Mouse (Mus musculus) cerebellum, adult 18-20 months (tissue): ENCODE measurements around the gene Gm38392.

Source experiments
- DNase-seq, 2 experiments: peaks; one replicate each; pipeline ENCODE4 v3.0.0; 2021

Gm38392 gene

DNA sequence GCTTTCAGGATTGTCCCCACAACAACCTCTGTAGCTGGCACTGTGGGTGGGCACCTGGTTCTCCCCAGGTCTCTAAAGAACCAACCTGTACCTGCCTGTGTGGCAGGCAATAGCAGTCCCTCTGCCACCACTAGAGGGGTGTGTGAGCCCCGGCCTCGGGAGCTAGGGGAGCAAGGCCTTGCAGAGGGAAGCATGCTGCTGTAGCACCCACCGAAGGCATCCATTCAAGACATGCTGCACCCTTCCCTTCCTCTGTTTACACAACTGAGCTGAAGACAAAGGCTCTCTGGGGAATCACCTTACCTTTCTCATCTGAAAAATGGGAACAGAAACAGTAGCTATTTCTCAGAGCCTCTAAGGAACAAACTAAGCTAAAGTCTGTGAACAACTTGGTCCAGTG, 51.8 kb downstream of the Gm38392 start:
- peak; percentile 64 to 67 for DNase-seq

DNA sequence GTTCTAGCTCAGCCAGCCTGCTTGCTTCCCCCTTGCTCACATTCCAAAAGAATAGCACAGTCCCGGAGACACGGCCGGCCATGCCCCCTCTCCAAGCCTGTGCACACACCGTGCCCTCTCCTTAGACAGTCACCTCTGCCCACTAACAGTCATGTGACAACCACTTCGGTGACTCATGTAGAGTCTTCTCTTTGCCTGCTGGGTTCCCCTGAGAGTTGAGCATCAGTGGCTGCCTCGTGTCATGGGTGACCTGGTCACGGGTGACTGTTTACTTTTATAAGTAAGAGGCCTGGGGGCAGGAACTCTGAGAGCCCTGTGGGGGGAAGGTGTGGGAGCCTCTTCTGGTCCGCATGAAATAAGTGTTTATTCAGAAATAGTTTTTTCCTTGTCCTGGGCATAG, 53.0 kb downstream of the Gm38392 start:
- peak in 1 of 2 experiments; percentile 8 for DNase-seq

DNA sequence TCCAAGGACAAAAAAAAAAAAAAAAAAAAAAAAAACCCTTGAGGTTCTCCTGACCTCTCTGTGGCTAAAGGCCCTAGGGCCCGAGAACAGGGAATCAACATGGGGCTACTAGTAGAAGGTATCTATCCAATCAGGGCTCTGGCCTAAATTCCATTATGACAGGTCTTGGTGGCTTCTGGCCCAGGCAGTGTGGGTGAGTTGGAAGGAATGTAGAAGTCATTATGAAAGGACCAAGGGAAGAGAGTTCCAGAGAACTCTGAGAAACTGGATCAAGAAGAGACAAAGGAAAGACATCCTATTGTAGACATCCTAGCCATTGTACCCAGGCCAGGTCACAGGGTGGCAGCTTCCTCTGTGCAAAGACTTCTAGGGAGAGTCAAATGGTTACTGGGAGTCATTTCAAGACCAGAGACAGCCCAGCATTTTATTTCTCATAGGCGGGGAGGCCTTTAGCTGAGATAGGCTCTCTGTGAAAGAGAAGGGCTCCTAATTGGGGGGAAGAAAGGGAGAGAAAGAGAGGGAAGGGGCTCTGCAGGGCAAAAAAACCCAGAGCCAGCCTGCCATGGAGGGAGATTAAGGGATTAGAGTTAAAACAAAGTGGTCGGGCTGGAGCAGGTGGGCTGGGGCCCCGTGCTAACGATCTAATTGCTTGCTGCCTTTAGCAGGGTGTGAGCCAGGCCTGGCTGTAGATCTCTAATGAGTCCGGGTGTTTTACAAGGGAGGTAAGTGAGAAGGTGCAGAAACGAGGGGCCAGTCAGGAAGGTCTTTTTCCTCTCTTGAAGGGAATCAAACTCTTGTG, 54.0 kb downstream of the Gm38392 start:
- peak in 1 of 2 experiments; percentile 38 for DNase-seq

DNA sequence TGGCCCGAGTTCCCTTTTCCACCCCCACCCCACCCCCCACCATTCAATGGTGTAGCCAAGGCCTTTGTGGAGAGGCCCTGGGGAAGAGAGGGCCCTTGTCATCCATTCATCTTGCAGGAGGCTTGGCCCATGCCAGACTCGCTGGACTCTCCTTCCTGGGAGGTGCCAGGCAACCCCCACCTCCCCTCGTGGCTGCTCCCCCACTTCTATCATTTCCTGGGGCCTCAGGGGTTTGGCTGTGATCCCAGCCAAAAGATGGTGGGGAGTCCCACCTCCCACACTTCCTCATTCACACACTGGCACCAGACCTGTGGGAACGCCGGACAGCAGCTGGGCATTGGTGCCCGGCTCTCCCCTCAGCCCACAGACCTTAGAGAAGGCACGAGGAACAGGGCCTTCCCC, 54.7 kb downstream of the Gm38392 start:
- DNase-seq, result peak in 1 of 2 experiments; percentile 45

DNA sequence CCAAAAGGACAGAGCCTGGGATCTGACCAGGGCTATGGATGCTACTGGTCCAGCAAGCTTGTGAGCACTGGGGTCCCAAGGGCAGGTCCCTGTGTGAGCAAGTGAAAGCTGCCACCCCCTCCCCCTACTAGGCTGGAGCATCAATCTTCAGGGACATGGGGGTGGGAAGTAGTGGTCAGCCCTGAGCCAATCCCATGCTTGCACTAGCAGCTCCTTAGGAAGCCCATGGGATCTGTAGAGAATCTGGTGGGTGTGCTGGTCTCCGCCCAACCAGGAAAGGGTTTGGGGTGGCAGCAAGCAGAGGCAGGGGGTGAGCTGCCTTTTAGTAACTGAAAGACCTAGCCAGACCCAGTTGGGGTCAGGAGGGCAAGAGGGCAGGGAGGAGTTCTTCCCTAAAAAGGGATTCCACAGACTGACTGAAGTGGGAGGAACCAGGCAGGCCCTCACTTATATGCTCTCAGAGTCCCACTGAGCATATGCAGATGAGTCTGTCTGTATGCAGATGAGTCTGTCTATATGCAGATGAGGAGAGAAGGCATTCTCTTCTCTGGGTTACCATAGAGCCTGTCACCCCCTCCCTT, 55.9 kb downstream of the Gm38392 start:
- peak in 1 of 2 experiments; percentile 20 for DNase-seq

DNA sequence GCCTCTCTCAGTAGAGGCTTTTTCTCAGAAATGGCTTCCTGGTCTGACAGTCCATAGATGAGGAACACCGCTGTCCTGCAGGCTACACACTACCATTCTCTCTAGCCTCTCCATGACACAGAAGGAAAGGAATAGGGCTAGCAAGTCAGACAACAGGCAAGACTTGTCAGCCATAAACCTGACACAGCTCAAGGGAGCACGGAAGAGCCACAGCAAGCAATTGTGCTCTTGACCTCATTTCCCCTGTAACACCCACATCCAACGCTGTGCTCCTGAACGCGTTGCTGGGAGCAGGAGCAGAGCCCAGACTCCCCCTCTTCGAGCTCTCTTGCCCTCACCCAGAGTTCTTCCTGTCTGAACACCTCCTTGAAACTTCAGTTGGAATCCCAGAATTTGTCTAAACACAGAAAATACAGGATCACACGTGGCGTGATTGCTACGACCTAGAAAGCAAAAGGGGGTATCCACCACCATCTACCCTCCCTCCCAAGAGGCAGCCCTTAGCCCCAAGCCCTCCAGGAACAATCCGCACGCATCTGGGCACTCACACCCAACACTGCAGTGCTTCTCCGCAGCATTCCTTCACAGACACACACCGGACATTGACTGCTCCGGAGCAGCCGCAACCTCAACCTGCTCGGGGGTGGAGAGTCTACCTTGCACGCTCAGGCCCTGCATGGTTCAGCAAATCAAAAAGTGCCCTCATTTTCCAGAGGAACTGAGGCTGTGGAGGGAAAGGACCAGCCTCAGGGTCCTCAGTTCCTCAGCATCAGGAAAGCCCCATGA, 56.6 kb downstream of the Gm38392 start:
- DNase-seq, result peak in 1 of 2 experiments; percentile 11

DNA sequence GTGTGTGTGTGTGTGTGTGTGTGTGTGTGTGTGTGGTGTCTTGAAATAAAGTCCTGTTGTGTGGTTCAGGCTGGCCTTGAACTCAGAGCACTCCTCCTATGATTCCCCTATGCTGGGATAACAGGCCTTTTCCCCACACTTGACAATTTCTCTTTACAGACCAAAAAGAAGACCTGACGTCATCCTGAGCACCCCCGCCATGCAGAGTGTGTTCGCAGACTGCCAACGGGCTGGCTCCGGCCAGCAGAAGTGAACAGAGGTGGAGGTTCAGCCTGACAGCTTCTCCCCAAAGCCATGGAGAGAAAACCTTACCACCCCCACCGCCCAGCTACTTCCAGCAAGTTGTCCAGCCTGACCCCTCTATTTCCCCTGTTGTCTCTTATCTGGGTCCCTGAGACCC, 57.5 kb downstream of the Gm38392 start:
- DNase-seq, result peak in 1 of 2 experiments; percentile 22

DNA sequence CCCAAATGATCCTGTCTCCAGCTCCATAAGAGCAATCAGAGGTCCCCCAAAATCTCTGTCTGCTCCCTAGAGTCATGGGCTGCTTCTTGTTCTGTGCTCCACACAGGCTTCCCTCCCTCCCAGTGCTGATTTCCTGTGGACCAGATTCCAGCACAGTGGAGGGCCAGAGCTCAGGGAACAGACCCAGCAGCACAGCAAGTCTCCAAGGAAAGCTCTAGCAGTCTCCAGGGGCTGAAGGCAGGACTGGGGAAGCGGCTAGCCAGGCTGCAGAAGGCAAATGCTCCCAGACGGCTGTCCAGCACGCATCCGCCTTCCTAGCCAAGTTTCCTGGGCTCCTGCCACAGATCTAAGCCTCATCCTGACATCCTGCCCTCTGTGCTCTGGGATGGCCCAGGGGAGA, 58.1 kb downstream of the Gm38392 start:
- DNase-seq, result peak; percentile 65 to 68

DNA sequence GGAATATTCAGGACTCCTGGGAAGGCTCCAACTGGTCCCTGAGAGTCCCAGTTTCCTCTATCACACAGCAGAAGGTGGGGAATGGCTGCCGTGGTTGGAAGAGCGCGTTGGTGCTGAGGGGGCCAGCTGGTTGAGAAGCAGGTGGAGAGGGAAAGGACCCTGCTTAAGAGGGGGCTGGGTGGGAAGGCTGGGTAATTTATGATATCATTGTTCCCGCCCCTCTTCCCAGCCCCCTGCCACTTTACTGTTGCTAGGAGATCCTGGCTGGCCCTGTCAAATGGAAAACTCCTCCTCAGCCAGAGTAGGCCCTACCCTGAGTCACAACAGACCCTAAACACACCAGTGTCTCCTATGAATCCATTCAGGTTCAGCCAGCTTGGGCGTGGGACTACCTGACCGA, 59.0 kb downstream of the Gm38392 start:
- DNase-seq, result peak in 1 of 2 experiments; percentile 16

DNA sequence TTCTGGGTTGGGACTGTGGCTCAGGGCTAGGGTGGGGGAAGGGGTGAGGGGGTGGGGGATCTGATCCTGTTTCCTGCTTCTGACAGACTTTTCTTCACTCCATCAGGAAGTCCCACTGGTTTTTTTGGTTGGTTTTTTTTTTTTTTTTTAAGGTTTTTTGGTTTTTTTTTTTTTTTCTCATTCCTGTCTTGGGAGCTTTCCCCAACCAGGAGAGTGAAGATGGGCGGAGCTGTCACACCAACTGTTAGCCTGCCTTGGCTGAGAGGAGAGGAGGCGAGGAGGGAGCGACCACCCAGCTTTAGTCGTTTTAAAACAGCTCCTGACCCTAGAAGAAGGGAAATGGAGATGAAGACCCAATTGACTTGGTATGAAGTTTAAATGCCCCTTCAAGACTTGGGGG, 59.8 kb downstream of the Gm38392 start:
- DNase-seq, result no peak

DNA sequence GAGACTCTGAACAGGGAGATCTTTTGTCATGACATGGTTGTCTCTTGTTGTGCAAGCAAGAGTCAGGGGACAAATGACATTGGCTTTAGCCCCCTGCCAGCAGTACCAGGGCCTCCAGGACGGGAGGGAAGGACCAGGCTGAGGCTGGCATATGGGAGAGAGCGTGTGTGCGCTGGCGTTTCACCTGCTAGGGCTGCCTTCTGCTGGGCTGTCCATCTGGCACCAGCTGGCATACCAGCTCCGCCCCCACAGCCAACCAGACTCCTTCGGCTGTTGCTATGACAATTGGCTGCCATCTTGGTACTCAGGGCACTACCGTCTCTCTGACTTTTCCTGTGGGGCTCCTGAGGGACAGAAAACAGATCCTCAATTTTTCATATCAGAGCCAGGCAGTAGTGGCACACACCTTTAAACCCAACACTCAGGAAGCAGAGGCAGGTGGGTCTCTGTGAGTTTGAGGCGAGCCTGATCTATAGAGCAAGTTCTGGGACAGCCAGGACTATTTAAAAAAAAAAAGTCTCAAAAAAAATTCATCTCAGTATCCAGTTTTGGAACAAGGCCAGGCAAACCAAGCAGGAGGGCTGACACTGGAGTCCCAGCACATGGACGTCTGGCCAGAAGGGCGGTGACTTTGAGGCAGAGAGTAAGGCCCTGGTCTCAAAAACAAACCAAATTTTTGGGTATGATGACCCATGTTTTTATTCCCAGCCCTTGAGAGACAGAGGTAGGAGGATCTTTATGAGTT, 60.7 kb downstream of the Gm38392 start:
- DNase-seq, result peak; percentile 90 to 92

DNA sequence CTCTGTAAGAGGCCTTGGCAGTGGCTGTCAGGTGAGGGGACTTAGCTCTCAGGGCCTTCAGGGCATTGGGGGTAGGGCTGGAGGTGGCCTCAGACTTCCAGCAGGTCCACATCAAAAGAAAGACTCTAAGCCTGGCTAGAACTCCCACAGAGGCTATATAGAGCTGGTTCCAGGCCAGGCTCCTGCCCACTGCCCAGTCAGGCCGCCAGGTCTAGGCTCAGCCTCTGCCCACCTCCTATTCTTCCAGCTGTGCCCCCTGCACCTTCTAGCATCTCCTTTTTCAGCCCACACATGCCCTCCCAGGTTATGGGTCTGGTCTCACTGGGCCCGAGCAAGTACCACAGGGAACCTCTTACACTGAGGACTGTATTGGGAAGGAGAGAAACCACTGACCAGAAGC, 62.1 kb downstream of the Gm38392 start:
- no peak for DNase-seq

DNA sequence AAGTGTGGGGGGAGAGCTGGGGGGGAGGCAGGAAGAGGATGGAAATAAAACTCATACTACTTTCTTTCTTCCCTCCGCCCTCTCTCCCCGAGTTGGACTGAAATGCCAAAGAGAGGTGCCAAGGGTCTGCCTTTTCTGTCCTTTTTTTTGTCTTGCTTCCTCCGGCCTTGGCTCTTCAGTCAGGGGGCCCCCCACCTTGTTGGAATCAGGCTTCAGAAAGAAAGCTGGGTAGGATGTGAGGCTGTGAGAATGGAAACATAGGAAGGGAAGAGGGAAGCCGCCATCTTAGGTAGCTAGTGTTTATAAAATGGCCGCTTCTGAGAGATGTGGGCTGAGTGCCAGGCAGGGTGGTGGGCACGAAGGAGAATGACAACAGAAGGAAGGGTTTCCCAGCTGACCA, 64.6 kb downstream of the Gm38392 start:
- peak in 1 of 2 experiments; percentile 36 for DNase-seq

DNA sequence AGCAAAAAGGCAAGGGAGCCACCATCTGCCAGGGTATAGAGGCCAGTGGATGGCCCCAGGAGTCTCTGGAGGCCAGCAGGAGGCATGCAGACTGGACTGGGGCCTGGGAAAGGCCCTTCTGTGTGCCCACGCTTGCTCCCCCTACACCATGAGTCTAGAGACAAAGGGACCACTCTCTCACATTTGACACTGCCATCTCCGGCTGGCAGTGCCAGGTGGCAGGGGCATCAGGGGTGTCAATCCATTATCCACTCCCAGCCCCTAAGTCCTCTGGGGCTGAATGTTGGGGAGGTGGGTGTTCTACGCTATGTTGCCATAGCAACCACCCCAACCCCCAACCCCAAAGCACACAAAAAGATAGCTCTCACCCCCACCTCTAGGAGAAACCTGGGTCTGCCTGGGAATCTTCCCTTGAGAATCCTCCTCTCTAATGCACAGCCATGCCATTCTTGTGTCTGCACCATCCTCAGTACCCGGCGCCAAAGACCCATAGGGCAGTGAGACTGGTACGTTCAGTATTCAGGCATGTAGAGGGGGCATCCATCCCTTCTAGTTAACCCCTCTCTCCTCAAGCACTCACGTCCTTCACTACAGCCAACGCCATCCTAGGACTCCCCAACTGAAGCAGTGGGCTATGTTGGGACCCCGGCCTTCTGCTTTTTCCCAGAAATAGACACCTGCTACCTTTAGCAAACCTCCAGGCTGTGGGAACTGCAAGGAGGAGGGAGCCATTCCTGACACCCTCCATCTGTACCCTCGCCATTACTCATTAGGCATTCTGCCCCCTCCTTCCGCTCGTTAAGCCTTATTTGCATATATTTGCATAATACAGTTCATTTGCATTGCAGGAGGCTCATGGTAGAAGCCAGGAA, 65.3 kb downstream of the Gm38392 start:
- DNase-seq, result peak; percentile 49 to 60

DNA sequence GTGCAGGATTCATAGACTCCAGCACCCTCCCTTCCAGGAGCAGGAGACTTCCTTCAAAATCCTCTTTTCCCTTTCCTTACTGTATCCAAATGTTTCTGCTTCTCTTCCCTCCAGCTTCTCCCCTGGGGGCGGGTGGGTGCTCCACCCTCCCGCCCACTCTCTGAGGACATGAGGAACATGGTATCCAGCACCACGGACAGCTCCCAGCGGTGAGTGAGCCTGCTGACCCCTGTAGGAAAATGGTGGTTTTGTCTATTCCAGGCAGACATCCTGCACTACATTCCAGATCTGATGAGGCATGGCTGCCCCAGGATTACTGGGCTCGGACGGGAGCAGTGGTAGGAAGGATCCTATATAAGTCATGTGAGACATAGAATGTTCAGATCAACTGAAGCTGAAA, 66.2 kb downstream of the Gm38392 start:
- no peak for DNase-seq

DNA sequence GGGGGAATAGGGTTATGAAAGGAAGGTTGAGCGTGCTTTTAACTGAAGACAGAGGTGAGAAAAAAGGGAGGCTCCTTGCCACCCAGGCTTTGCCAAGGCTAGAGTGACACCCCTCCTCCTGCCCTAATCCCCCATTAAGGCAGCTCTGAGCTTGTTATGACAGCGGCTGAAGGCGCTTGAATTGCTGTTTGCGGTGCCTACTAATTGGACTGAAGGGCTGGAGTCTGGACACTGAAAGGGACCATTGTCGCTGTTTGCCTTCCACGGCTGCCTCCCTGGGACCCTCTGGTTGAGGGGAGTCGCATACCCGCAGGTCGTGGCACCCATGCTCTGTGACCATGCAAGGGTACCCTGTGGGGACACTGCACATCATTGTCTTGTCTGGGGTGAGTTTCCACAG, 67.1 kb downstream of the Gm38392 start:
- no peak for DNase-seq

DNA sequence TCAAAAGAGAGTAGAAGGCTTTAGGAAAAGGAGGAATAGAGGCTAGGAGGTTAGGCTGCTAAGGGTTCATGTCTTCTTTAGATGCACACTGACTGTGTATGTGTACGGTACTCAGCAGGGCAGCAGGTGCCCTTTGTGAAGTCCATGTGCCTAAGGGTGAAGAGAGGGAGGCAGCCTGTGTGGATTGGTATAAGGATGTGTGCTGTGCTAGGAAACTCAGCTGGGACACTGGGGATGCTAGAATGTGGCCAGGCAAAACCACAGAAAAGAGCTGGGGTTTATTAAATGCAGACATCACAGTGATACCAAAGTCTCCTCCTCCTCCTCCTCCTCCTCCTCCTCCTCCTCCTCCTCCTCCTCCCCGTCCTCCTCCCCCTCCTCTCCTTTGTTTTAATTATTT, 69.3 kb downstream of the Gm38392 start:
- DNase-seq, result no peak

DNA sequence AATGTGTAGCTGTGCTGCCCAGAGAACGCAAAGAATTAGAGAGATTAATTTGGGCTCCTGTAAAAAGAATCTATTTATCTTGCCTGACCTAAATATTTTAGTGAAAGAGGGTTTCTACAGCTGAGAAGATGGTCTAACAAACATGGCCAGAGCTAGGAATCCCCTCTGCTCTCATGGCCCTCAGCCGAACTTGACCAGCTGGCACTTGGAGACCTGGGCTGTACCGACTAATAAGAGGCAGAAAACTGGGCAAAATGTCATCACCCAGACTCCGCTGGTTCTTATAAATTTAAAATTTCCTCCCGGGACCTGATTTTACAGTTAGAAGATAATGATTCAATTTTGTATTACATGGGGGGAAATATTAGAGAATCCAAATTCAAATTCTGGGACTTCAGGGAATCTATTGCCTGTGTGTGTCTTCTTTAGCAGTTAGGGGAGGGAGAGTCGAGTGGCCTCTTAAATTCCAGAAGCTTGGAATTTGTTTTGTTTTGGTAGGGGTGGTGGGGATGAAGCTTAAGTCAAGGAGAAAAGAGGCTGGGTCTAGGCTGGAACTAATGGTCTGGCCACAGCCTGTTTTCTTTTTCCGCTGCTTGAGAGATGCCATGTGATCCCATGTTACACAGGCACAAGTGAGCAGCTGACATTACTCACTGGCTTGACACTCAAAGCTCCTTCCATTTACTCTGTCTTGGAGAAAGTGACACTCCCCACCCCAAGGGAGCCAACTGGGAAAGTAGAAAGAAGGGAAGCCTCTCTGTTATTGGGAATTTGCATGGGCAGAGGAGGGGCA, 70.3 kb downstream of the Gm38392 start:
- DNase-seq, result peak; percentile 78 to 88

DNA sequence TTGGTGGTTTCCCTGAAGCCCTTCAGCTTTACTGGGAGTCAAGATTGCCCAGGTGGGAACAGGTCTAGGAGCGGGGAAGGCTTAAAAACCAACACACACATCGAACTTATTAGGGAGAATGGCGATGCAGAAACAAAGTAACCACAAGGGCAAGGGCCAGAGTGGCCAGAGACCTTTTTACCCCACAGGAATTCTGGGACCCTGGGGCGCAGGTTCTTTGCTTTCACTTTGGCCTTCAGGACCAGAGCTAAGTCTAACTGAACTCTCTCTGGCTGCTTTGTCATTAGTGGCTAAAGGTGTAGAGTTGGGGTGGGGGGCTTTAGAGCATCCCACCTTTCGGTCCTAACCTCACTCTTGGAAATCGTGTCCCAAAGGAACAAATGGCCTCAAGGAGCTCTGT, 70.9 kb downstream of the Gm38392 start:
- peak in 1 of 2 experiments; percentile 52 for DNase-seq

DNA sequence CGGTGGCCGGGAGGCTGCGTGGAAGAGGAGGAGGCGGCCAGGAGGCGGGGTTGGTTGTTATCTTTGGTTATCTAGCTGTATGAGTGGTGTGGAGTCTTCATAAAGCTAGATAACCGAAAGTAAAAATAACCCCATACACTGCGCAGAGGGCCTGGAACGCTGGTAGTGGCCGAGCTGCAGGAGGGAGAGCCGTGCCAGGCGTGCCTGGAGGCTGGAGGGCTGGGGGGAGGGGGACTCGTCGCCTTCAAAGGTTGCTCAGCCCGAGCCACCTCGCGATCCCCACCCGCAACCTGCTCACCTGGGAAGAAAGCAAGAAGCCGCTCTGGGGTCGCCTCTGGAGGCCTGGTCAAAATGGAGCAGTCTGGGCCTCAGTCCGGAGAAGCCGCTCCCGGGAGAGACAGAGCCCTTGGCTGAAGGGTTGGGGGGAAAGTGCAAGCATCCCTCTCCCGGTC, 71.4 kb downstream of the Gm38392 start:
- DNase-seq, result peak; percentile 60 to 73

DNA sequence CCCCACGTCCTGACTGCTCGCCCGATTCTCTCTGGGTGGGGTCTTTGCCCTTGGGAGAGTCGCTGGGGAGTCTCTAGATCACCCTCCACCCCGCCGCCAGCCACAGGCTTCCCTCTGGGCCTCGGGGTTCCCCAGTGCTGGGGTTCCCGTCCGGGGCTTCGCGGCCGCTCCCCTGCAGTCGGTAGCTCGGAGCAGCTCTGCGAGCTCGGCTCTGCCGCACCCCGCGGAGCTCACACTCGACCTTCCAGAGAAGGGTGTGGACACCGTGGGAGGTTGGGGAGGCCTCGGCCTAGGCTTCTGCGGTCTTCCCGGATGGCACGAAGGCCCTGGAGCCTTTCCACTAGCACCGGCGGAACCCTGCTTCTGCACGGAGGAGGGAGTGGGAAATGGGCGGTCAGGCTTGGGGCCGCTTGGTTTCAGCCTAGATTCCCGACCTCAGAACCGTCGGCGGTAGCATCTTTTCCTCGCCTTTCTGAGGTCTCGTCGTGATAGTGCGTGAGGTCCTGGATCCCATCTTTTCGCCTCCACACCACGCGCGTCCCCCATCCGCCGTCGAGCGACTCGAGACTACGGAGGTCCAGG, 71.9 kb downstream of the Gm38392 start:
- DNase-seq, result peak; percentile 50 to 68
